Mouse (Mus musculus) thymus, postnatal 25 days (tissue): Measurements from ENCODE around the gene Hist1h3f.
A peak's percentile ranks its signal among the peaks of the same experiment; 100 is the strongest.

Source experiments
- DNase-seq: peaks from one replicate; pipeline ENCODE4 v3.0.0; 2022

The Hist1h3f gene

GRCm38 (mm10) chr13:23543965-23544786, at the start of gene Hist1h3f:
Hist1h3f (plus strand) TSS chr13:23544052.
- peak; percentile 82 for DNase-seq

- DNase-seq, result no peak
Measured at GRCm38 (mm10) chr13:23495526-23495925, 48.3 kb upstream of the Hist1h3f start.

GRCm38 (mm10) chr13:23497656-23498321, 46.1 kb upstream of the Hist1h3f start:
- no peak for DNase-seq

- no peak for DNase-seq
Measured at GRCm38 (mm10) chr13:23498653-23499052, 45.2 kb upstream of the Hist1h3f start.

- no peak for DNase-seq
Measured at GRCm38 (mm10) chr13:23499943-23500342, 43.9 kb upstream of the Hist1h3f start.

- DNase-seq, result peak; percentile 84
Measured at GRCm38 (mm10) chr13:23500424-23501200, 43.2 kb upstream of the Hist1h3f start.

- DNase-seq, result no peak
Measured at GRCm38 (mm10) chr13:23501511-23501910, 42.3 kb upstream of the Hist1h3f start.

GRCm38 (mm10) chr13:23502031-23502567, 41.8 kb upstream of the Hist1h3f start:
- DNase-seq, result no peak

- DNase-seq, result no peak
Measured at GRCm38 (mm10) chr13:23502916-23503315, 40.9 kb upstream of the Hist1h3f start.

- DNase-seq, result peak; percentile 78
Measured at GRCm38 (mm10) chr13:23503797-23504196, 40.1 kb upstream of the Hist1h3f start.

GRCm38 (mm10) chr13:23505662-23506345, 38.0 kb upstream of the Hist1h3f start:
- no peak for DNase-seq

- peak; percentile 68 for DNase-seq
Measured at GRCm38 (mm10) chr13:23506351-23506750, 37.5 kb upstream of the Hist1h3f start.

- DNase-seq, result no peak
Measured at GRCm38 (mm10) chr13:23506819-23507515, 36.9 kb upstream of the Hist1h3f start.

GRCm38 (mm10) chr13:23510127-23510526, 33.7 kb upstream of the Hist1h3f start:
- no peak for DNase-seq

GRCm38 (mm10) chr13:23513517-23513916, 30.3 kb upstream of the Hist1h3f start:
- DNase-seq, result no peak

GRCm38 (mm10) chr13:23515281-23515680, 28.6 kb upstream of the Hist1h3f start:
- no peak for DNase-seq

- DNase-seq, result no peak
Measured at GRCm38 (mm10) chr13:23515826-23516620, 27.8 kb upstream of the Hist1h3f start.

GRCm38 (mm10) chr13:23516822-23517602, 26.8 kb upstream of the Hist1h3f start:
- peak; percentile 84 for DNase-seq

GRCm38 (mm10) chr13:23517603-23518294, 26.1 kb upstream of the Hist1h3f start:
- peak; percentile 95 for DNase-seq

GRCm38 (mm10) chr13:23518295-23518603, 25.6 kb upstream of the Hist1h3f start:
- no peak for DNase-seq
